9 mouse cellular contexts compared by ENCODE assay signal in the genomic region with DNA sequence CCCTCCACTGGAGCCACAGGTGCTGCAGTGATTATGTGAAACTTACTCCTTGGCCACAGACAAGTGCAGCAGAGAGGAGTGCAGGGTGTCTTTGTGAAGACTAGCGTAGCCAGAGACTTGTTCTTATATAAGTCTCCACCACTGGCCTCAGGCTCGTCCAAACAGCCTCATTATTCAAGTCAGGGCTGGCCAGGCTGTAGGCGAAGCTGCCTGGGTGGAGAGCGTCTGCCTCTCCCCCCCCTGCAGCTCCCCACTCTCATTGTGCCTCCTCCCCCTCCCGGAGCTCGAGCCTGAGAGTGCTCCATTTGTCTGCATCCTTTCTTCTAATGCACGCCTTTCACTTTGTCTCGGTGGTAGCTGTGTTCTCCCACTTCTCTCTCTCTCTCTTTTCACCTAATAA.
DNase-seq lines count a peak whose midpoint lies in the region; ATAC-seq lines count a peak whose summit lies in the region.
"Had no signal": no experiment of that assay in that cellular context is flagged by ENCODE, and none has a peak within 500 bp of the region (broad histone marks: within the 10 kb centered on the region; RNA-seq: fewer than 3 reads in every experiment).

No protein-coding gene starts in this region.

- H3K4me1 ChIP-seq in heart, embryonic 14.5 days (ENCODE audit: control insufficient read depth in 2 of 2, insufficient read depth in 2 of 2, low read length in 2 of 2): peaks cover 16% of the 10 kb centered on the region in 2 experiments
- H3K4me1 ChIP-seq in hindbrain, embryonic 15.5 days (replicated peaks): peaks cover 26% of the 10 kb centered on the region
- peaks cover 21% of the 10 kb centered on the region for H3K4me1 ChIP-seq in neural tube, embryonic 15.5 days

- peaks cover 5% of the 10 kb centered on the region for H3K9me3 ChIP-seq in heart, embryonic 14.5 days (ENCODE audit: control insufficient read depth, low read length)
- H3K9me3 ChIP-seq in hindbrain, embryonic 15.5 days: peaks cover 6% of the 10 kb centered on the region; the same call in 1 of the 2 replicates
- H3K9me3 ChIP-seq in neural tube, embryonic 15.5 days (replicated peaks): no peaks in the 10 kb centered on the region

- no peak for DNase-seq in heart, postnatal 10 days
- peak; percentile 55 for DNase-seq in embryo, embryonic 10 days (ENCODE audit: low spot score)
- DNase-seq in layer of hippocampus, postnatal 36 days: no peak
- no peak for DNase-seq in layer of hippocampus, adult 8-10 months (ENCODE audit: low spot score in 2 of 2)

- H3K4me2 ChIP-seq in heart, embryonic 14.5 days (ENCODE audit: low read length): 0 out of 2 replicates have a peak overlapping the region, but pooled peaks have one; percentile 17
- peak overlapping the region; percentile 39 for H3K4me2 ChIP-seq in hindbrain, embryonic 15.5 days
- peak overlapping the region; percentile 39 for H3K4me2 ChIP-seq in neural tube, embryonic 15.5 days
- H3K4me2 ChIP-seq: heart, embryonic 15.5 days had no signal

- H3K27ac ChIP-seq in heart, embryonic 14.5 days (replicated peaks in 1 of 2; ENCODE audit: control insufficient read depth in 1 of 2, insufficient read depth in 1 of 2, low read depth in 2 of 2, low read length in 2 of 2): no peak overlapping the region
- H3K27ac ChIP-seq in hindbrain, embryonic 15.5 days (replicated peaks): no peak overlapping the region
- no peak overlapping the region for H3K27ac ChIP-seq in neural tube, embryonic 15.5 days (replicated peaks)
- H3K27ac ChIP-seq: heart, embryonic 15.5 days had no signal

- H3K9ac ChIP-seq in heart, embryonic 14.5 days (ENCODE audit: low read length): no peak overlapping the region
- no peak overlapping the region; the same call in 1 of the 2 replicates for H3K9ac ChIP-seq in hindbrain, embryonic 15.5 days
- no peak overlapping the region for H3K9ac ChIP-seq in neural tube, embryonic 15.5 days (replicated peaks)
- H3K9ac ChIP-seq: heart, embryonic 15.5 days had no signal

- H3K4me3 ChIP-seq in heart, embryonic 14.5 days (ENCODE audit: control insufficient read depth in 1 of 2, insufficient read depth in 1 of 2, low read depth in 1 of 2, low read length in 2 of 2): no peak overlapping the region
- H3K4me3 ChIP-seq in hindbrain, embryonic 15.5 days: no peak overlapping the region
- no peak overlapping the region for H3K4me3 ChIP-seq in neural tube, embryonic 15.5 days (replicated peaks)
- H3K4me3 ChIP-seq: heart, embryonic 15.5 days had no signal

- no peak for ATAC-seq in heart, embryonic 14.5 days (ENCODE audit: insufficient number of reproducible peaks, insufficient read depth, low FRiP score, low read depth)
- peak; percentile 32; the same call in 1 of the 2 replicates for ATAC-seq in hindbrain, embryonic 15.5 days (ENCODE audit: low FRiP score, low read depth)
- no peak for ATAC-seq in neural tube, embryonic 15.5 days (ENCODE audit: low FRiP score)
- ATAC-seq in inflammation-experienced regulatory T-cells, adult 6 months: no peak

- intact Hi-C loops in heart, postnatal 10 days (cut with DNase I): loop anchor here (5.0 kb wide), 1 partner anchor 192 kb away; no protein-coding TSS in a partner anchor

- H3K36me3 ChIP-seq in heart, embryonic 14.5 days (ENCODE audit: control insufficient read depth, insufficient read depth, low read length): no peaks in the 10 kb centered on the region
- H3K36me3 ChIP-seq in hindbrain, embryonic 15.5 days: no peaks in the 10 kb centered on the region
- no peaks in the 10 kb centered on the region for H3K36me3 ChIP-seq in neural tube, embryonic 15.5 days
- H3K36me3 ChIP-seq: heart, embryonic 15.5 days had no signal

- 25% methylated on average over 8 of the region's 8 CpGs for WGBS in heart, embryonic 14.5 days
- 4% methylated on average over 8 of the region's 8 CpGs for WGBS in hindbrain, embryonic 15.5 days
- WGBS in neural tube, embryonic 15.5 days: 1% methylated on average over 8 of the region's 8 CpGs

- H3K27me3 ChIP-seq in heart, embryonic 14.5 days (ENCODE audit: control insufficient read depth, insufficient read depth, low read length): peaks cover 12% of the 10 kb centered on the region; the same call in 1 of the 2 replicates
- no peaks in the 10 kb centered on the region for H3K27me3 ChIP-seq in hindbrain, embryonic 15.5 days
- no peaks in the 10 kb centered on the region for H3K27me3 ChIP-seq in neural tube, embryonic 15.5 days (replicated peaks)
